Mouse (Mus musculus) MEL (cell line): ENCODE results near the gene Fcer1g.

Source experiments
- CTCF ChIP-seq, 3 experiments: IDR thresholded peaks in 2 of 3; conservative IDR thresholded peaks in 1 of 3; 2 replicates each; pipeline ENCODE4 v1.5.1; 2011 to 2012; ENCODE audit warnings: low read length in 3 of 3, low read depth in 2 of 3, mild to moderate bottlenecking in 2 of 3, improper control_type of control experiment in 1 of 3, inconsistent platforms in 1 of 3, mixed read lengths in 1 of 3, moderate library complexity in 1 of 3; ENCODE audit not compliant: control insufficient read depth in 1 of 3, insufficient read depth in 1 of 3, poor library complexity in 1 of 3, severe bottlenecking in 1 of 3
- EP300 ChIP-seq, 2 experiments: IDR thresholded peaks; 2 replicates each; pipeline ENCODE4 v1.6.1; 2011; ENCODE audit warnings: improper control_type of control experiment in 2 of 2, low read length in 2 of 2, low read depth in 1 of 2, mild to moderate bottlenecking in 1 of 2
- GABPA ChIP-seq: IDR thresholded peaks from 2 replicates; pipeline ENCODE4 v1.6.1; 2012; ENCODE audit warnings: low read depth, mild to moderate bottlenecking, inconsistent platforms, low read length, improper control_type of control experiment, moderate library complexity
- MAZ ChIP-seq: IDR thresholded peaks from 2 replicates; pipeline ENCODE4 v1.6.1; 2012; ENCODE audit warnings: low read depth, mild to moderate bottlenecking, inconsistent platforms, low read length, improper control_type of control experiment
- POLR2A ChIP-seq, 2 experiments: IDR thresholded peaks; 2 replicates each; pipeline ENCODE4 v1.6.1; 2011 to 2012; ENCODE audit warnings: low read length in 2 of 2, mild to moderate bottlenecking in 2 of 2, control low read depth in 1 of 2, improper control_type of control experiment in 1 of 2, low read depth in 1 of 2, moderate library complexity in 1 of 2; ENCODE audit not compliant: control insufficient read depth in 1 of 2, insufficient read depth in 1 of 2, poor library complexity in 1 of 2
- POLR2AphosphoS2 ChIP-seq: IDR thresholded peaks from 2 replicates; pipeline ENCODE4 v1.6.1; 2011; ENCODE audit warnings: low read length, improper control_type of control experiment
- RCOR1 ChIP-seq: IDR thresholded peaks from 2 replicates; pipeline ENCODE4 v1.6.1; 2012; ENCODE audit warnings: low read depth, mild to moderate bottlenecking, inconsistent platforms, low read length, improper control_type of control experiment
- SIN3A ChIP-seq: IDR thresholded peaks from 2 replicates; pipeline ENCODE4 v1.6.1; 2012; ENCODE audit warnings: low read length, improper control_type of control experiment, inconsistent platforms
- SMC3 ChIP-seq: IDR thresholded peaks from 2 replicates; pipeline ENCODE4 v1.6.1; 2011; ENCODE audit warnings: low read depth, low read length, improper control_type of control experiment
- TAL1 ChIP-seq: IDR thresholded peaks from 2 replicates; pipeline ENCODE4 v1.6.1; 2012; ENCODE audit warnings: mild to moderate bottlenecking, inconsistent platforms, low read length, moderate library complexity, mixed read lengths
- TBP ChIP-seq: IDR thresholded peaks from 2 replicates; pipeline ENCODE4 v1.8.0; 2011; ENCODE audit warnings: low read depth, low read length, improper control_type of control experiment
- UBTF ChIP-seq: IDR thresholded peaks from 2 replicates; pipeline ENCODE4 v1.6.1; 2012; ENCODE audit warnings: low read depth, mild to moderate bottlenecking, inconsistent platforms, low read length, improper control_type of control experiment, moderate library complexity, borderline replicate concordance; ENCODE audit not compliant: insufficient read depth
- USF2 ChIP-seq, 2 experiments: IDR thresholded peaks; 2 replicates each; pipeline ENCODE4 v1.6.1; 2011 to 2012; ENCODE audit warnings: improper control_type of control experiment in 2 of 2, low read length in 2 of 2, borderline replicate concordance in 1 of 2, inconsistent platforms in 1 of 2, low read depth in 1 of 2, mild to moderate bottlenecking in 1 of 2; ENCODE audit not compliant: insufficient read depth in 1 of 2

GRCm38 (mm10) chr1:171282086-171282805 lies 48.1 kb upstream of the Fcer1g start:
- TF ChIP-seq MAZ (no peak), TAL1 (no peak), RCOR1 (no peak), SMC3 (no peak), POLR2AphosphoS2 (no peak), CTCF (IDR thresholded peaks at IDR 0.05 in 2 of 3, conservative IDR thresholded peaks at IDR 0.05 in 1 of 3; ENCODE audit: control insufficient read depth in 1 of 3, insufficient read depth in 1 of 3, low read depth in 2 of 3, low read length in 3 of 3, poor library complexity in 1 of 3, severe bottlenecking in 1 of 3) (no peak), GABPA (no peak), POLR2A (IDR thresholded peaks at IDR 0.05; ENCODE audit: control insufficient read depth in 1 of 2, insufficient read depth in 1 of 2, low read depth in 1 of 2, low read length in 2 of 2, poor library complexity in 1 of 2) (no peak), TBP (no peak), EP300 (IDR thresholded peaks at IDR 0.05; ENCODE audit: low read depth in 1 of 2, low read length in 2 of 2) (no peak), UBTF (no peak), USF2 (IDR thresholded peaks at IDR 0.05; ENCODE audit: borderline replicate concordance in 1 of 2, insufficient read depth in 1 of 2, low read depth in 1 of 2, low read length in 2 of 2) (no peak), SIN3A (no peak)
